Mouse (Mus musculus): ENCODE data around the gene Clstn3.
A peak's percentile ranks its signal among the peaks of the same experiment; 100 is the strongest.

The Clstn3 gene

DNA sequence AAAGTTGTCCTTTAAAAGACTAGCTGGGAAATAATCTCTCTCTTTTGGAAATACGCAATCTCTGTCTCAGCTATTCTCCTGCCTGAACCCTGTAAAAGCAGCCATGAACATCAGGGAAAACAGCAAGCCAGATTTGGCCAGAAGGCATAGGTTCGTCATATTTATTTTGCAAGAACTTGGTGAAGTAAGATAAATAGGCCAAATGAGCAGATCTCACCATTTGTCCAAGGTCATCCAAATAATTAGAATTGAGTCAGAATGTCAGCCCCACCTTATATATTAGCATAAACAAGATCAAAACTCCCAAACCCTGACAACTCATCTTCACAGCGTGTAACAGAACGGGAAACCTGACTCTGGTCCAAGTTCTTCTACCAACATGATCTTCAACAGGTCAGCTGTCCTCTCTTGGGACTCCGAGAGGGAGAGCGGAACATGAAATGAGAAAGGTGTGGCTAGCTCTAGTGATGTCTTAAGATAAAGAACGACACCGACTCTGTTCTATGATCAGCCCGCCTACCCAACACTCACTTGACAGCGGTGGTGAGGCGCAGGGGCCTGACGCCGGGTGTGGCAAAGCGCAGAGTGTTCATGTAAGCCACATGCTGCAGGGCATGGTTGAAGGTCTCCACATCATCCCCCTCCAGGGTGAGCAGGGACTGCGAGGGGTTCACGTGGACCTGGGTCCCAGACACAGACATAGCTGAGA lies 15.5 kb downstream of the Clstn3 start:
- DNase-seq (ENCODE audit: low spot score in 2 of 2) = no peak

DNA sequence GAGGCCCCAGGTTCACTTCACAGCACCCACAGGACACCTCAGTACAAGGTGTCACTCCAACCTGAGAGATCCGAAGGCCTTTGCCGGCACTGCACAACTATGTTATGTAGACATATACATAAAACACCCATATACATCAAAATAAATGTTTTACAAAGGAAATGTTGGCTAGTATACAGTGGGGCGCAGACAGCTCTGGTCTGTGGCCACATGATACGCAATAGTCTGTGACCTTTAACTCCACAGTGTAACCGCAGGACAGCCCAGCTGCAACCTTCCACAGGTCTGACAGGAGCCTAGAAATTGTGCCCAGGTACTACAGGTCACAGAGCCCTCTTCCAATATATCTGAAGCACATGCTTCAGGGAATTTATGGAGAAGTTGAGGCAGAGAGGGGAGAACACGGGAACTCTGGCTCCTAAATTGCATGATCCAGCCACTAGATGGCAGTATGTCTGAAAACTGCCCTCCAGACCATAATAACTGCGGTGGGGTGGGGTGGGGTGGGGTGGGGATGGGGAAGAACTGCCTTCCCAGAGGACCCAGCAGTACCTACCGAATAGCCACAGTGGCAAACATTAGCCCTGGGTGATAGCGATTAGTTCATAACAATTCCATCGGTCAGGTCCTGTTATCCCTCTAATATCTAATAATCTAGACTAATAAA lies 16.3 kb downstream of the Clstn3 start:
- no peak for DNase-seq (ENCODE audit: low spot score in 2 of 2)

DNA sequence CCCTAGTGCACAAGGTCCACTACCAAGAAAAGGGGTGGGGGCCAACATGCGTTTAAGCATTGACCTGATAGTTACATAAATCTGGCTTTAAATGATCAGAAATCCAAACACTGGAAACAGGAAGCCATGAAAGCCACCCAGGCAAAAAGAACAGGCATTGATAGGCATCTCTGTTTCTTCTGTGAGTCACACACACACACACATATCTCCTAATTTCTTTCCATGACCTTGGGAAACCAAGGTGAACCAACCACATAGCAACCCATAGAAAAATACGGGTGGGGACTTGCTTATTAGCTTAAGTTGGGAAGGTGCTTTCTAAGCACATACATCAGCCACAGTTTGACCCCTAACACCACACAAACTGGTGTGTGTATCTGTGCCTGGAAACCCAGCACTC lies 17.2 kb downstream of the Clstn3 start:
- DNase-seq (ENCODE audit: low spot score in 2 of 2) = no peak

DNA sequence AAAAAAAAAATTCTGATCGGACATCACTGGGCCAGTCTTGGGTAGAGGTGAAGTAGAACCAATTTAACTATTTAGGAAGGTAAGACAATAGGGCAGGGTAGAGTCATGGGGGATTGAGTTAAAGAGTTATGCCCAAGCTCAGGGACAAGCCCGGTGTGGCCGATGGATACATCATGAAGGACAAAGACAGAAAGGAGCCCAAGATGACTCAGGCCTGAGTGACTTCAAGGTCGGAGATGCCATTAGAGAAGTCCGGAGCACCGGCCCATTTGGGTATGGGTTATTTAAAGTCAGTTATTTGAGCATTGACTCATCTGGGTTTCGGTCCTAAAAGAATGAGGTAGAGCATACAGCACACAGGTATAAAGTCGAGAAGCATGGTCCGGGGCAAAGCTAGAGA lies 18.1 kb downstream of the Clstn3 start:
- DNase-seq (ENCODE audit: low spot score in 2 of 2) = no peak

DNA sequence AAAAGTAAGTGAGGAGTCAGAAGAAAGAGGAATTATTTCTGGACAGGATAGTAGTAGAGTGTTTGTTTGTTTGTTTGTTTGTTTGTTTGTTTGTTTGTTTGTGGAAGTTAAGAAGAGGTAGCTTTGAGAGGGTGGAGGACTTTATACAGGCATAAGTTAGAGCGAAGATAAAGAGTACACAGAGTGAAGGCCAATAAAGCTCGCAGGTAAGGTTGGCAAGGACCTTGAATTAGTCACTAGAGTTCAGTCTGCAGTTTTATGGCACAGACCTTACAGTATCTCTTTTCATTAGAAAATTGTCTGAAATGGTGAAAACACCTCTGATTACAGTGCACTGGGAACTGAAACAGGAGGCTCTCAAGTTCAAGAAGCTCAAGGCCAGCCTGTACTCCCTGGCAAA lies 18.6 kb downstream of the Clstn3 start:
- DNase-seq (ENCODE audit: low spot score in 2 of 2) = no peak

GRCm38 (mm10) chr6:124443338-124443737 lies 21.3 kb downstream of the Clstn3 start:
- DNase-seq (ENCODE audit: low spot score in 2 of 2) = no peak

DNA sequence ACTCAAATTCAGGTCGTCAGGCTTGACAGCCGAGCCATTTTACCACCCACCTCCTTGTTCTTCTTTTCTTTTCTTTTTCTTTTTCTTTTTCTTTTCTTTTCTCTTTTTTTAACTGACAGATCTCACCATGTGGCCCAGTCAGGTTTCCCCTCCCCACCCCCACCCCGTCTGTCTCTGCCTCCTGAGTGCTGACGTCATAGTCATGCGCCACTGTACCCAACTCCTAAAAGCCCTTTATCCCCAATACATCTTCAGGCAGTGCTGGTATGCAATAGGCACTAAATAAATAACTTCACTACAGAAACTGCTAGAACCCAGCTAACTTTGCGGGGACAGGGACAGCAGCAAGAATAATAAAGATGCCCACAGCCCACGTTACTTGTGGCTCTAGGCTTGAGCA lies 28.3 kb downstream of the Clstn3 start:
- DNase-seq (ENCODE audit: low spot score in 2 of 2) = no peak

DNA sequence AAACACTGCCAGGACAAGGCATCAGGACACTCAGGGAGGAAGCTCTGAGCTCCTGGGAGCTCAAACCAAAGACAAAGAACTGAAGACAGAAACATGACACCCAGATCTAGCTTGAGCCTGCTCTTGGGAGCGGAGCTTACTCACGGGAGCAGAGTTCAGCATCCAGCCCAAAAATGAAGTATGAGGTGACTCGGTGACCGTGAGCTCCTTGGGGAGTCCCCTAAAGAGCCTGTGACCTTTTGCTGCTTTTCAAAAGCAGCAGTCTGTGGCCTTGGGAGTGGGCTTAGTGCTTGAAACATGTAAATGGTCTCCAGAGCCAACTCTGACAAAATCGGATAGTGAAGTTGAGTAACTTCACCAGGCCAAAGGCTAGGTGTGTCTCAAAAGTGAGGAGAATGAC lies 29.4 kb downstream of the Clstn3 start:
- DNase-seq (ENCODE audit: low spot score in 2 of 2) = no peak

GRCm38 (mm10) chr6:124433688-124434324 lies 30.8 kb downstream of the Clstn3 start:
- no peak for DNase-seq (ENCODE audit: low spot score in 2 of 2)

- DNase-seq (ENCODE audit: low spot score in 2 of 2) = no peak
These were observed 33.7 kb downstream of the Clstn3 start for GRCm38 (mm10) chr6:124430784-124431495.

DNA sequence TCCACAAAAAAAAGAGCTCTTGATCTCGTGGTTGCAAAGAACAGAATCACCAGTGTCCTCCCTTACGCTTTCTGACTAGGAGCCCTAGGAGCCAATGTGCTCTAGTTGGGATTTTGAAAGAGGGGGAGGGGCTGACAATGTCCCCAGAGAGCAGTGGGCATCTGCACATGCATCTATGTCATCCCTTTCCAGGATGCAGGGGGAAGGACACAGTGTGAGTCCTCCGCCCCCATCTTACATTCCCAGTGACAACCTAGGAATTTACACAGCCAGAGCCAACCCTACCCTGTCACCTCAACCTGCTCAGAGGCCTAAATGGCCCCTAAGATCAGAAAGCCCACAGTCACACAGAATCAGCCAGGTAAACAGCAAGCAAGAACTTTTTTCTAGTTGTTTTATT lies 34.2 kb downstream of the Clstn3 start:
- no peak for DNase-seq (ENCODE audit: low spot score in 2 of 2)

DNA sequence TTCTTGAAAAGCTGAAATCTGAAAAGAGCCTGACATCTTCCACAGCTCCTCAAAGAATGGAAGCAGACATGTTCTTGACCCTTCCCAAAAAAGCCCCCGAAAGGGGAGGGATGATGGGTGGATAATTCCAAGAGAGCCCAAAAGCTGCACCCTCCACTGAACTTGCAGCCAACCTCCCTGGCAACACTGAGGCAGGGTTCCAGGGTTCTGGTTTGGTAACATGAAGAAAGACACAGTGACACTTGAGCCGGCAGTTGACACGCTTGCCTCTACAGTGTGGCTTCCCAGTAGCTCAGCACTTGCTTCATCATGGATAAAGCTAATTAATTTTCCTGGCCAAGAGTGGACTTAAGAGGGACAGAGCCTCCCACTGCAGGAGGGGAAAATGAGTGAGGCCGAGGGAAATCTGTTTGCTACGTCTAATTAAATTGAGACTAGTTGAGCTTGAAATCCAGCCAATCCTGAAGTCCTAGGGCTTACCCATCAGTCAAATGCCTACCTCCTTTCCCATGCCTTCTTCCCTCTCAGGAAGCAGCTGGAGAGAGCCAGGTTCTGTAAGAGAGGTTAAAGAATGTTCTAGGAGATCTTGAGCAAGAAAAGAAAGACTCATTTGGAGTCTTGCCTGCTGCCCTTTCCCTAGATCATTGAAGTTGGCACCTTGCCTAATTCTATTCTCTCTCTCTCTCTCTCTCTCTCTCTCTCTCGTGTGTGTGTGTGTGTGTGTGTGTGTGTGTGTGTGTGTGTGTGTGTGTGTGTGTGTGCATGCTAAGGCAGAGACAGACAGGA lies 36.6 kb downstream of the Clstn3 start:
- DNase-seq (ENCODE audit: low spot score in 2 of 2) = no peak

- no peak for DNase-seq (ENCODE audit: low spot score in 2 of 2)
These were observed 37.3 kb downstream of the Clstn3 start for GRCm38 (mm10) chr6:124427289-124427688.

- DNase-seq (ENCODE audit: low spot score in 2 of 2) = no peak
These were observed 38.0 kb downstream of the Clstn3 start for GRCm38 (mm10) chr6:124426604-124427003.

DNA sequence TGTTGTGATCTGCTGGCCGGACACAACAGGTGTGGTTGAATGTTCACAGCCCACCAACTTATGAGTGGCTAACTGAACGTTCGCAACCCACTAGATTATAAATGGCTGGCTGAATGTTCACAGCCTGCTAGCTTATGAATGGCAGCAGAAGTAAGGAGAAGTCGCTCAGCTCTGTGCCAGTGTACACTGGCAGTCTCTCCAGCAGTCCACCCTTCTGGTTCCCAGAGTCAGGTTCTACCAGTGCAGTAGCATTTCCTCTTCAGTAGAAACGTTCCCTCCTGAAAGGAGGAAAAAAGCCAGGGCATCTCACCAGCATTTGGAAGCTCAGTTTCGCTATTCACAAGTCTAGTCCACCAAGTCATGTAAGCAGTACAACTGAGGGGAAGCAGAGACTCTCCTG lies 39.1 kb downstream of the Clstn3 start:
- no peak for DNase-seq (ENCODE audit: low spot score in 2 of 2)

DNA sequence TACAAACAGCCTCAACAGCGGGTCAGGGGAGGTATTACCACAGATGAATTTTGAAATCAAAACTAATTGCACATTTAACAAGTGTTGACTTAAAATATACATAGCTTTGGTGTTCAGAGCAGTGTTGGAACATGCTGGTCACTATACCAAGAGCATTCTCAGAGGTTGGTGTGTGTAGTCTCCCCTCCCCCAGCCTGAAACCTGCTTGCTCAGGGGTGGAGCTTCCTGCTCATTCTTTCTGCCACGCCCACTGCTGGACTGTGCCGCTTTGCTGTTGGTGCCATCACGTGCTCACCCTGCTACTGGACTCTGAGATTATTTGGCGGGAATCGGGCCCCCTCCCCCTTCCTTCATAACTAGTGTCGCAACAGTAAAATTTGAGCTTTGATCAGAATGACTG lies 39.6 kb downstream of the Clstn3 start:
- peak; percentile 33 to 35 for DNase-seq (ENCODE audit: low spot score in 2 of 2)

GRCm38 (mm10) chr6:124424068-124424498 lies 40.5 kb downstream of the Clstn3 start:
- DNase-seq (ENCODE audit: low spot score in 2 of 2) = no peak

- no peak for DNase-seq (ENCODE audit: low spot score in 2 of 2)
These were observed 45.9 kb downstream of the Clstn3 start for GRCm38 (mm10) chr6:124418686-124419085.

GRCm38 (mm10) chr6:124415347-124416088 lies 49.1 kb downstream of the Clstn3 start:
- peak; percentile 76 to 81 for DNase-seq (ENCODE audit: low spot score in 2 of 2)

GRCm38 (mm10) chr6:124414927-124415325 lies 49.7 kb downstream of the Clstn3 start, which contains the start of gene Pex5:
Gene Pex5, minus strand, starts transcription at chr6:124415067.
- DNase-seq (ENCODE audit: low spot score in 2 of 2) = peak; percentile 89 to 92
